Mouse (Mus musculus) midbrain, embryonic 16.5 days (tissue): ENCODE measurements around the gene Notch3. TPM values are rescaled to one million over a fixed set of nuclear protein-coding genes. Genes with fewer than 3 reads are reported as not detected.

ENCODE experiments used
- ATAC-seq: fragments of 200-750 bp; cut with Nextera tagmentation; 2 replicates; pipeline ENCODE4 v1.8.0; 2017; ENCODE audit warnings: moderate TSS enrichment
- H3K27ac ChIP-seq: fragments of 300-500 bp; sonication (generic); 2 replicates; pipeline ENCODE4 v1.5.1; 2014; ENCODE audit warnings: mild to moderate bottlenecking, low read length, mixed read lengths
- H3K27me3 ChIP-seq: fragments of 300-500 bp; sonication (generic); 2 replicates; pipeline ENCODE4 v1.6.1; 2014; ENCODE audit warnings: low read depth, low read length, mixed read lengths; ENCODE audit not compliant: control insufficient read depth, insufficient read depth
- H3K36me3 ChIP-seq: fragments of 300-500 bp; sonication (generic); 2 replicates; pipeline ENCODE4 v1.6.1; 2014; ENCODE audit warnings: mild to moderate bottlenecking, low read length, moderate library complexity, mixed read lengths; ENCODE audit not compliant: control insufficient read depth, insufficient read depth
- H3K4me1 ChIP-seq: fragments of 300-500 bp; sonication (generic); 2 replicates; pipeline ENCODE4 v1.6.1; 2014; ENCODE audit warnings: mild to moderate bottlenecking, low read length, mixed read lengths; ENCODE audit not compliant: control insufficient read depth, insufficient read depth
- H3K4me2 ChIP-seq: fragments of 300-500 bp; sonication (generic); 2 replicates; pipeline ENCODE4 v1.6.1; 2014; ENCODE audit warnings: mild to moderate bottlenecking, low read length, mixed read lengths
- H3K4me3 ChIP-seq: fragments of 300-500 bp; sonication (generic); 2 replicates; pipeline ENCODE4 v1.5.1; 2014; ENCODE audit warnings: low read depth, mild to moderate bottlenecking, low read length, moderate library complexity, mixed read lengths
- H3K9ac ChIP-seq: fragments of 300-500 bp; sonication (generic); 2 replicates; pipeline ENCODE4 v1.6.1; 2014; ENCODE audit warnings: low read depth, low read length, mixed read lengths
- H3K9me3 ChIP-seq: fragments of 300-500 bp; sonication (generic); replicated peaks from 2 replicates; pipeline ENCODE4 v1.6.1; 2014; ENCODE audit warnings: mild to moderate bottlenecking, low read length, mixed read lengths; ENCODE audit not compliant: control insufficient read depth, poor library complexity, severe bottlenecking
- WGBS: fragments of 180-500 bp; shearing (Covaris S2); extraction: QIAGEN DNeasy Blood & Tissue Kit; methylation state at CpG from one replicate; pipeline ENCODE4 v1.1.7; 2014; 5-methylcytosine and 5-hydroxymethylcytosine counted together
- polyA plus RNA-seq: library from polyadenylated mRNA; unstranded; fragments of >200 nt; fragmentation: Nextera tagmentation; extraction: Ambion mirVana; gene quantifications from 2 replicates; pipeline ENCODE4 v1.2.1, GENCODE M21; 2015

Notch3 gene
- polyA plus RNA-seq, 1 experiment from 2014 or later, result 6.9 TPM

DNA sequence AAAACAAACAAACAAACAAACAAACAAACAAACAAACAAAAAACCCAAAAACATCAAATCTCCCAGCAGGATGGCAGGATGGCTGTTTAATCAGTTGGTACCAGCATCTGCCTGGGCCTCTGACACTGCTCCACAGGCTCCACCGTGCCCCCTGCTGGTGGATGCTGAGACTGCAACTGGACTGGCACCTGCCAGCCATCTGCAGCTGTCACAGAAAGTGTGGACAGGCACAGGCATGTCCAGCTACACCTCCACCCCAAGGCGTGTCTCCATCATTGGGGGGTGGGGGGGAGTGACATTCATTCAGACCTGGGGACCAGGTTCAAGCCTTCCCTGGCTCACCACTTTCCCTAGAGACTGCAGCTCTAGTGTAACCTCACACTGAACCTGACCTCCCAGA, 93.3 kb downstream of the Notch3 start:
- no peak overlapping the region for H3K4me2 ChIP-seq
- H3K4me3 ChIP-seq, result no peak overlapping the region
- 0% methylated on average over 2 of the region's 2 CpGs for WGBS
- ATAC-seq, result 0 out of 2 replicates have a peak, but pooled peaks have one; percentile 14
- H3K27ac ChIP-seq, result no peak overlapping the region
- 0 out of 2 replicates have a peak, but pooled peaks cover 2% of the 10 kb centered on the region for H3K9me3 ChIP-seq
- no peaks in the 10 kb centered on the region for H3K27me3 ChIP-seq
- no peak overlapping the region for H3K9ac ChIP-seq
- no peaks in the 10 kb centered on the region for H3K4me1 ChIP-seq
- no peaks in the 10 kb centered on the region for H3K36me3 ChIP-seq

Other genes starting within 250 kb of the Notch3 start
- 42.5 and 44.9 TPM in 2 replicates for gene Rrp1b, start 130.8 kb downstream of the Notch3 start, polyA plus RNA-seq
- 0.65 and 0.76 TPM in 2 replicates for gene Hsf2bp, start 130.5 kb downstream of the Notch3 start, polyA plus RNA-seq
- 0.09 and 0.24 TPM in 2 replicates for gene Ephx3, start 22.7 kb upstream of the Notch3 start, polyA plus RNA-seq
- gene Brd4, start 117.9 kb upstream of the Notch3 start, polyA plus RNA-seq, result 84.3 and 84.6 TPM in 2 replicates
- 101 and 109 TPM in 2 replicates for gene Akap8, start 154.4 kb upstream of the Notch3 start, polyA plus RNA-seq
- gene Akap8l, start 183.8 kb upstream of the Notch3 start, polyA plus RNA-seq, result 160 and 166 TPM in 2 replicates
- gene Wiz, start 222.6 kb upstream of the Notch3 start, polyA plus RNA-seq, result 41.3 and 41.4 TPM in 2 replicates
- 0.55 and 1.0 TPM in 2 replicates for gene Rasal3, start 236.7 kb upstream of the Notch3 start, polyA plus RNA-seq